Mouse (Mus musculus) CD4-positive, CD25-positive, alpha-beta regulatory T cell, adult 2 months (primary cell): ENCODE measurements around the gene Gna13.

Source experiments
- DNase-seq: peaks from one replicate; pipeline ENCODE4 v3.0.0-alpha.2; 2012; ENCODE audit warnings: low read depth, low spot score

Gna13 gene

DNA sequence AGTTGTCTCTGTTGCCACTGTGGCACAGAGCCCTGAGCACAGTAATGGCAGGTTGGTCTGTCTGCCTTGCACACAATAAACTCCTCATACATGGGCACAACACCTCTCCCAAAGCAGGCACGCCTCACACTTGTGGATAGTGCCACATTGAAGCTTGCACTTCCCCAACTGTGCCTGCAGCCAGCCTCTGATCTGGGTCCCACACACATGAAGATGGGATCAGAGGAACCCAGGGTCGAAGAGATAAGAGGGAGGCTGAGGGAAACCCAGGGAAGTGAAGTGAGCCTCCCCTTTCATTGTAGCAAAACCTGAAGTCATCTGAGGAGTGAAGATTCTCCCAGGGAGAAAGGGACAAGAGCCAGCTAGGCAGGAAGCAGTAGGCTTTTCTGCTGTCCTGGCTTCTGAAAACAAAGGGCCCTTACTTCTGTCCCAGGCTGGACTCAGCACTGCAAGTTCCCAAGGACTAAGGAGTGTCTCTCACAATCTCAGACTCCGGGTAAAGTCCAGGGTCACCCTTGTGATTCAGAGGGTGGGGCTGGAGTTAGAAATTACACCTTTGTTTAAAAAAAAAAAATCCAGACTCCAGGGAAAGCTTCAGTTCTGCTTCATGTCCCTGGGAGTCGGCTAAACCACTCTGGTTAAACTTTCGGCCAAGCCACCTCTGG, 12.8 kb upstream of the Gna13 start:
- DNase-seq, result no peak

DNA sequence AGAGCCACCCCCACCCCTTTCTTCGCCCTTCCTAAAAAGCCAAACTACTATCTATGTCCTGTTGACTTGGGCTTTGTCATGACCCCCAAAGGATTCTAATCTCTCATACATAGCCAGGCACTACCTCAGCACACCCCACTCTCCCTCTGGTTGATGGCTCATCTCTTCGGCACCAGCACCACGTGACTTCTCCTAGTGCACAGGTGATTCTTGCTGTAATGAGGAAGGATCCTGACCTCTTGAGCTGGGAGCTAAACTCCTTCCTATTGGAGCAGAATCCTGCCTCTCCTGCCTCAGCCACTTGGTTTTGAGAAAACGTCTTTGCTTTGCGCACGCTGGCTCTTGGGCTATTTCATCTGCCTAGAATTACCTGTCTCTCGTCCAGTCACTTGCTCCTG, 12.3 kb upstream of the Gna13 start:
- no peak for DNase-seq

- DNase-seq, result no peak
These were observed 11.1 kb upstream of the Gna13 start for GRCm38 (mm10) chr11:109351489-109351888.

DNA sequence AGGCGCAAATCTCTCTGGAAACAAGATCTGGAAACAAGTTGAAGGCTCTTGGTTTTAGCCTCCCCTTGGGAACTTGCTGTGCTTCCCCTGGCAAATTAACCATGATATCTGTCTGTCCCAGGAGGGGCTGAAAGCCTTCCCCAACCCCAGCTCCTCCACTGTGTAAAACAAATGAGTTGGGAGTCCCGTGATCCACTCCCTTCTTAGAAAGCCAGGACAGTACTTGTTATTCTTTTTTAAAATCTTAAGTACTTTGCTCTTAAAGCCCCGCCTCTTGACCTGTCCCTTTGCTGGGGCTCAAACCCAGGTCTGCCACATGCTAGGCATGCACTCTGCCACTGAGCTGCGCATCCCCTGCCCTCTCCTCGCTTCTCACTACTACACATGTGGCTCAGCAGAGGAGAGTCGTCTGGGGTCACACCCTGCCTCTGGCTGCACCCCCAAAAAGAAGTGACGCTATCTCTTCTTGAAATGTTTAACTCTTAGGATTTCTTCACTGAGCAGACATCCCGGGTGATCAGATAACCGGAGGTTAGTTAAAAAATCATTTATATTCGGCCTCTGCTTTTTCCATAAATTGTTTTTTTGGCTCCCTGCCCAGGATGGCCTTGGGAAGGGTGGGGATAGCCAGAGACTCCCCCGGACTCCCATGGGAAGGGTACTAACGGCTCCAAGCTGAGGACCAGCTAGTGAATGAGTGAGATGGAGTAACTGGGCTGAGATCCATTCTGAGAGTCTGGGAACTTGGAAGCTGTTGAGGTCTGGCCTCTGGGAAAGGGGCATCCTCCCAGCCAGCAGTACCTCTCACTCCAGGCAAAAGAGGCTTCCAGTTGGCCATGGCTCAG, 9.0 kb upstream of the Gna13 start:
- no peak for DNase-seq

DNA sequence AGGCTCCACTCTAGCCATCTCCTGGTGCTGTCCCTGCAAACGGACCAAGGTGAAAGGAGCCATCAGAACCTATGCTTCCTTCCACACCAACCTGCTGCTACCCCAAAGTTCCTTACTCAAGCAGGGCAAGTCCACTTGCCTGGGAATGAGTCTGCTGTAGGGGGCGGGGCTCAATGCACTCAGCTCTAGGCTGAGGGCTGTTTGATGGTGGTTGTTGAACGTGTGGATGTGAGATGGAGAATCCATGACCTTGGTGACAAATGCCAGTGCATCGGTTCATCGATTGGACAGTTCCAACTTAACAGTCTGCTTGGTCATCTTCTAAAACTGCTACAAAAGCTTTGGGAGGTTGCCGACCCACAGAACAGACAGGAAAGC, 8.4 kb upstream of the Gna13 start:
- no peak for DNase-seq

GRCm38 (mm10) chr11:109355771-109356388, 6.8 kb upstream of the Gna13 start:
- no peak for DNase-seq

DNA sequence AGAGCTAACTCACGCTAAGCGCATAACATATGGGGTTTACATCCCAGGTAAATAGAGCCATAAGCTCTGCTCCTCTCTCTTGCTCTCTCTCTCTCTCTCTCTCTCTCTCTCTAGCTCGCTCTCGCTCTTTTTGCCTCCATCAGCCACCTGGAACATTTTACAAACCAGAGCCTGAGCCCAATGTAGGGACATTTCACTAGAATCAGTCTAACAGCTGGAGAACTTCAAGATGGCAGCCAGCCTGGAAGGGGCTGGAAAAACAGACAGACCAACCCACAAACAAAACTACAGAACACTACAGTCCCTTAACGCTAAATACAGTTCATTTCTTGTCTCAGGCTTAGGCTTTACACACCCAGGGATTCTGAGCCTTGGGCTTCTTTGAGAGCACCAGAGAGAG, 5.5 kb upstream of the Gna13 start:
- DNase-seq, result no peak

DNA sequence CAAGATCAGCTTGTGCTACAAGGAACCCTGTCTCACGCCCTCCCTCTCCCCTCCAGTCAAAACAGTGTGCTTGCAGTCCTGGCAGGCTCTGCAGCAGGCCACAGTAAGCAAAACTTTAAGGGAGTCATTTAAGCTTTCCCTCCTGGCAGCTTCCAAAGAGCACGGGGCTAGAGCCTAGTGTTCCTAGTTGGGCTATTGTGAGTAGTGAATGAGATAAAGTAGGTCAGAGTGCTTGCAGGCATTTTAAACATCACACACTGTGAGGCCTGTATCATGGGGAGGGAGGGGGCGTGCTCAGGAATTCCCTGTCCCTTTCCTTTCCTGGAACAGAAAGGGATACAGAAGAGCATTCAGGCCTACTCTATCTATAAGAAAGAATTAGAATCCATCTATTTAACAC, 4.1 kb upstream of the Gna13 start:
- no peak for DNase-seq

- no peak for DNase-seq
These were observed 3.4 kb upstream of the Gna13 start for GRCm38 (mm10) chr11:109359043-109359752.

DNA sequence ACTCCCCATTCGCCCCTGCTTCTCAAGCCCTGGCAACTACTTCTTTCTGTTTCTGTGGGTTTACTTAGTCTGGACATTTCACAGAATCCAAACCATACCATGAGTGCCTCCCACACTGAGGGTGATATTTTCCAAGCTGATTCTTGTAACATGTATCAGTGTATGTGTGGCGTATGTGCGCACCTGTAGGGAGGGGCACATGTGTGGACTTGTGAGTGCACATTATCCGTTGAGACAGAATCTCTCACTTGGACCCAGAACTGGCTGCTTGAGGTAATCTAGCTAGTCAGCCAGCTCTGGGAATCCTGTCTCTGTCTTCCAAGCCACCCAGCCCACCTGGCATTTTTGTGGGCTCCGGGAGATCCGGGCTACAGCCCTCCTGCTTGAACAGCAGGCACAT, 2.5 kb upstream of the Gna13 start:
- no peak for DNase-seq

- no peak for DNase-seq
These were observed 2.0 kb upstream of the Gna13 start for GRCm38 (mm10) chr11:109360581-109361040.

DNA sequence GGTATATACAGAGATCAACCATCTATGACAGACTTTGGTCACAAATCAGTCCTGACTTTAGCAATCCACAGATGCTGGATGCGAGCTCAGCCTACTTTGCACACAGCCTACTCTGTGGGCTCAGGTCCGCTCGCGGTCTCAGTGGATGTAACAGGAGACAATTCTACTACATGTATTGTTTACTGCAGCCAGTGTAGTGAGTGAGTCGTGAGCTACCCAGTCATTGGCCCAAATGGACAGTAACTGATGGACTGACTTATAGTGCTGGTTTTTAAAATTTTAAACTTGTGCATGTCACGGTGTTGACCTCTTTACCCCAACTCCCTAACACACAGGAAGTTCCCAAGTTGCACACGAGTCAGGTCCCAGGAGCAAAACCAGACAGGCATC, 1.4 kb upstream of the Gna13 start:
- DNase-seq, result no peak

DNA sequence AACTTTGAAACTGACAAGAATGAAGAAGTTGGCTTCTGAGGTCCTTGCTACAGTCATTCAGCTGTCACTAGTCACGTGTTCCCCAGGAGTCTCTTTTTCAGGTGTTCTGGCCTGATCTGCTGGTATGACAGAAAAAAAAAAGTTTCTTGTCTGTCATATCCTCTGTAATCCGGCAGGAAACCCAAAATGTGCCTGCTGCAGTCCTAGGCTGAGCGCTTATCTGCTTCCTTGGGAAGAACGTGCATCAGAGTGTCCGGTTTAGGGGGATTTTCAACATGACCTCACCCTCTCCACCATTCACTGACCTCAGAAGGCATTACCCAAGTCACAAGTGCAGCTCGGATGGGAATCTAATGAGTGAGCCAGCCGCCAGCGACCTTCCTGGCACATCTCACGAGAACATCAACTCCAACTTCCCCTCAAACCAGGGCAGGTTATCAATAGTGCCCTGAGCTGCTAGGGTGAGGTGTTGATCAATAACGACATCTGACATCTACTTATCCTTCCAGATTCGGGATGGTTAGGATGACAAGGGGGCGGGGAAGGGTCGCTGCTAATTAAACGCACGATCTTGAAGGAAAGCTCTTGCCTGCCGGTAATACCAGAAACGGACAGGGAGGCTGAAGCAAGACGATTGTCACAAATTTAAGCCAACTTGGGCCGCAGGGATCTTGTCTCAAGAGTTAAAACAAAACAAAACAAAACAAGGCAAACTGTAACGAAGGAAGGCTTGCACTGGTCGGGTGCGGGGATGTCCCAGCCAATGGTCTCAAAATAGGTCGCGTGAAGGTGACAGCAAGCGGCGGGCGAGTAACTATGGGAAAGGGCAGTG, 784 bp upstream of the Gna13 start:
- peak; percentile 71 for DNase-seq

DNA sequence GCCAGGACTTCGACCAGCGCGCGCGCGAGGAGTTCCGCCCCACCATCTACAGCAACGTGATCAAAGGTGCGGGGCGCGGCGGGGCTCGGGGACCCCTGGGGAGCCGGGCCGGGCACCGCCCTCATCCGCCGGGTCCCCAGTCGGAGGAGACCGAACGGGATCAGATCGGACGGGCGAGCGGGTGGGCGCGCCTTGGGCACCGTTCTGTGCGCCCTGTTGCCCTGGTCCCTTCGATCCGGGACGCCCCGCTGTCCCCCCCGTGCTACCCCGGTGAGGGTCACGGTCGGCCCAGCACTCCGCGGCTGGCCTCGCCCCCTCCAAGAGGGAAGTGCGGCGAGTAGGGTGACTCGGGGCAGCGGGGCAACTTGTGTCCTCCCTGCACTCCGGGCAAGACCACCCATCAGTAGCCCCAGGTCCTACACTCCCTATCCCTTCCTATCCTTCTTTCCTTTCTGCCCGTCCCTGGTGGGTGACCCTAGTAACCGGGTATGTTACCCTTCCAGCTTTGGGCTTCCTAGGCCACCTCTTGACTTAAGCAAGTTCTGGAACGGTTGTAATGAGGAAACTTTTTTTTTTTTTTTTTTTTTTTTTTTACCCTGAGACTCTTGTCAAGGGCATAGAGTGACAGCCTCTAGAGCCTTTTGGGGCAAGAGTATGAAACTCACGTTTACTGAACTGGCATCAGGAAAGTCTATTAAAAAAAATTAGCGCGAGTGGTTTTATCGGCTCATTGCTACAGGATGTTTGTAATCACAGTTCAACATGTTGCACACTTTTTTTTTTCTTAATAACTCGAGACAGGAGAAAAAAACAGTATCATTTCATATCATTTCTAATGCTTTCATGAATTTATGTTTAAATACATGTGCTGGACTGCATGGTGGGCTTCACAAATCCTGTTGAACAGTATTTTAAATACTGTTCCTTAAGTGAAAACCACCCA, 831 bp downstream of the Gna13 start:
- no peak for DNase-seq

- no peak for DNase-seq
These were observed 1.7 kb downstream of the Gna13 start for GRCm38 (mm10) chr11:109364337-109364736.

GRCm38 (mm10) chr11:109364881-109365280, 2.2 kb downstream of the Gna13 start:
- peak; percentile 46 for DNase-seq

GRCm38 (mm10) chr11:109365818-109366217, 3.2 kb downstream of the Gna13 start:
- no peak for DNase-seq

GRCm38 (mm10) chr11:109366802-109367579, 4.4 kb downstream of the Gna13 start:
- DNase-seq, result peak; percentile 48

DNA sequence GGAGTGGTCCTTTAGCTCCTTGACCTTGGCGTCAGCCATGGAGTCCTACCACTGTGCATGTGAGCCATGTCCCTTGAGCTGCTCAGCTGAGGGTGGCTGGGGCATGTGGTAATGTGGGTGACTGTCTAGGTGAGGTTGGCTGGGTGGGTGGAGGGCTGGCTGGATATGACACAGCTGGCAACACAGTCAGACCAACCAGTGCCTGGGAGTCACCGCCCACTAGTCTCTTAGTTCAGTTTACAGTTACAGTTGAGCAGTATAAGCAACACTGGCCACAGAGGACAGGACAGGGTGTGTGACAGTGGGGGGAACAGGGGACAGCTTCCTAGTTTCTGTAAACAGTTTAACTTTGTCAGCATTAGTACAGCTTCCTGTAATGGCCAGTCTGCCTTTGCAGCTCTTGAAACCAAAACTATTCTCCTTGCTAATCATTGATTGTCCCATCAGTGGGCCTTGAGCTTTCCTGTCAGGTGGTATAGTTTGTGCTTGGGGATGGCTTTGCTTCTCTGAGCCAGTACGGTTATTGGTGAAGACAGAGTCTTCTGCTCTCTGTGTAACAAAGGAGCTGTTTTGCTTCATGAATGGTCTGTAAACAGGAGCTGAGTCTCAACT, 6.5 kb downstream of the Gna13 start:
- peak; percentile 65 for DNase-seq
